Mouse (Mus musculus) thymus, adult 2 months (tissue): ENCODE measurements around the gene Slc45a3.

Experiments used
- CTCF ChIP-seq: fragments of 200-500 bp; IDR thresholded peaks from 2 replicates; pipeline ENCODE4 v1.5.1; 2012; ENCODE audit warnings: mild to moderate bottlenecking, control low read depth, low read length, moderate library complexity, borderline replicate concordance; ENCODE audit not compliant: control insufficient read depth, poor library complexity, insufficient read depth; ENCODE audit errors: extremely low read depth
- POLR2A ChIP-seq: fragments of 200-500 bp; IDR thresholded peaks from 2 replicates; pipeline ENCODE4 v1.6.1; 2012; ENCODE audit warnings: mild to moderate bottlenecking, low read length, control low read depth, moderate library complexity; ENCODE audit not compliant: control insufficient read depth, poor library complexity, insufficient read depth; ENCODE audit errors: extremely low read depth

- TF ChIP-seq POLR2A (no peak), CTCF (no peak)
Measured at GRCm38 (mm10) chr1:132011785-132012184, 49.0 kb downstream of the Slc45a3 start.
